Mouse (Mus musculus) CH12.LX (cell line): Measurements from ENCODE around the gene Tmem168. TPM values are rescaled to one million over a fixed set of nuclear protein-coding genes. Genes with fewer than 3 reads are reported as not detected.

Experiments used
- DNase-seq: peaks from one replicate; pipeline ENCODE4 v3.0.0-alpha.2; 2013; ENCODE audit errors: extremely low read depth
- H3K27ac ChIP-seq: 2 replicates; pipeline ENCODE4 v1.5.1; 2012; ENCODE audit warnings: low read depth, mild to moderate bottlenecking, control low read depth, moderate library complexity; ENCODE audit not compliant: insufficient read depth
- H3K27me3 ChIP-seq: replicated peaks from 2 replicates; pipeline ENCODE3; 2012; ENCODE audit warnings: inconsistent platforms
- H3K36me3 ChIP-seq, 2 experiments: replicated peaks in 1 of 2; 2 replicates each; pipeline versions ENCODE3 to v1.6.1; 2012; ENCODE audit warnings: inconsistent platforms in 1 of 2, low read length in 1 of 2, mild to moderate bottlenecking in 1 of 2, mixed read lengths in 1 of 2, moderate library complexity in 1 of 2; ENCODE audit not compliant: control insufficient read depth in 1 of 2, insufficient read depth in 1 of 2
- H3K4me1 ChIP-seq, 2 experiments: 2 replicates each; pipeline ENCODE4 v1.6.1; 2012; ENCODE audit warnings: inconsistent platforms in 1 of 2, moderate library complexity in 1 of 2; ENCODE audit not compliant: insufficient read depth in 2 of 2, control insufficient read depth in 1 of 2
- H3K4me2 ChIP-seq: 2 replicates; pipeline ENCODE4 v1.6.1; 2012; ENCODE audit warnings: low read depth, mild to moderate bottlenecking, control low read depth; ENCODE audit not compliant: poor library complexity, insufficient read depth, severe bottlenecking
- H3K4me3 ChIP-seq, 3 experiments: fragments of 150-350 bp in 1 of 3; sonication (generic) in 1 of 3; replicated peaks in 1 of 3; 2 replicates each; pipeline versions ENCODE3 to v1.5.1; 2011 to 2012; ENCODE audit warnings: low read depth in 2 of 3, low read length in 2 of 3, mild to moderate bottlenecking in 2 of 3, moderate library complexity in 2 of 3, control low read depth in 1 of 3, improper control_type of control experiment in 1 of 3, inconsistent platforms in 1 of 3, mixed read lengths in 1 of 3; ENCODE audit not compliant: poor library complexity in 1 of 3
- H3K79me2 ChIP-seq: replicated peaks from 2 replicates; pipeline ENCODE4 v1.6.1; 2012; ENCODE audit warnings: mild to moderate bottlenecking, moderate library complexity; ENCODE audit not compliant: control insufficient read depth, poor library complexity, insufficient read depth, severe bottlenecking; ENCODE audit errors: extremely low read depth
- H3K9ac ChIP-seq: 2 replicates; pipeline ENCODE4 v1.6.1; 2012; ENCODE audit warnings: low read depth, mild to moderate bottlenecking, control low read depth, moderate library complexity; ENCODE audit not compliant: insufficient read depth
- H3K9me3 ChIP-seq: replicated peaks from 2 replicates; pipeline ENCODE3; 2012; ENCODE audit warnings: low read length, inconsistent platforms, mixed read lengths
- BHLHE40 ChIP-seq: IDR thresholded peaks from 2 replicates; pipeline ENCODE4 v1.6.1; 2011; ENCODE audit warnings: mild to moderate bottlenecking, low read depth, low read length, improper control_type of control experiment
- CHD1 ChIP-seq: IDR thresholded peaks from 2 replicates; pipeline ENCODE4 v1.6.1; 2012; ENCODE audit warnings: low read depth, low read length, improper control_type of control experiment, inconsistent platforms
- E2F4 ChIP-seq: IDR thresholded peaks from 2 replicates; pipeline ENCODE4 v1.6.1; 2011; ENCODE audit warnings: low read depth, low read length, improper control_type of control experiment; ENCODE audit not compliant: insufficient replicate concordance
- ELF1 ChIP-seq: IDR thresholded peaks from 2 replicates; pipeline ENCODE4 v1.6.1; 2014; ENCODE audit warnings: low read depth, mild to moderate bottlenecking, inconsistent platforms, low read length, improper control_type of control experiment
- EP300 ChIP-seq: IDR thresholded peaks from 2 replicates; pipeline ENCODE4 v1.6.1; 2011; ENCODE audit warnings: low read length, improper control_type of control experiment
- ETS1 ChIP-seq: conservative IDR thresholded peaks from 2 replicates; pipeline ENCODE4 v1.6.1; 2012; ENCODE audit warnings: low read depth, mild to moderate bottlenecking, inconsistent platforms, low read length, improper control_type of control experiment, moderate library complexity
- IRF4 ChIP-seq: IDR thresholded peaks from 2 replicates; pipeline ENCODE4 v1.6.1; 2014; ENCODE audit warnings: low read depth, mild to moderate bottlenecking, inconsistent platforms, low read length, improper control_type of control experiment
- JUN ChIP-seq: IDR thresholded peaks from 2 replicates; pipeline ENCODE4 v1.6.1; 2011; ENCODE audit warnings: low read depth, mild to moderate bottlenecking, low read length, improper control_type of control experiment, moderate library complexity; ENCODE audit not compliant: insufficient read depth
- JUND ChIP-seq: conservative IDR thresholded peaks from 2 replicates; pipeline ENCODE4 v1.6.1; 2011; ENCODE audit warnings: low read depth, low read length, improper control_type of control experiment
- MEF2A ChIP-seq: IDR thresholded peaks from 2 replicates; pipeline ENCODE4 v1.6.1; 2014; ENCODE audit warnings: low read depth, mild to moderate bottlenecking, inconsistent platforms, low read length, improper control_type of control experiment, borderline replicate concordance
- MXI1 ChIP-seq: IDR thresholded peaks from 2 replicates; pipeline ENCODE4 v1.6.1; 2011; ENCODE audit warnings: mild to moderate bottlenecking, low read depth, low read length, improper control_type of control experiment
- MYC ChIP-seq: IDR thresholded peaks from 2 replicates; pipeline ENCODE4 v1.6.1; 2011; ENCODE audit warnings: low read depth, mild to moderate bottlenecking, improper control_type of control experiment, low read length
- POLR2A ChIP-seq: IDR thresholded peaks from 2 replicates; pipeline ENCODE4 v1.6.1; 2011; ENCODE audit warnings: low read depth, mild to moderate bottlenecking, improper control_type of control experiment, low read length
- POLR2AphosphoS2 ChIP-seq: IDR thresholded peaks from 2 replicates; pipeline ENCODE4 v1.6.1; 2011; ENCODE audit warnings: low read depth, low read length, improper control_type of control experiment
- RCOR1 ChIP-seq: conservative IDR thresholded peaks from 2 replicates; pipeline ENCODE4 v1.6.1; 2012; ENCODE audit warnings: low read depth, mild to moderate bottlenecking, inconsistent platforms, low read length, improper control_type of control experiment
- SIN3A ChIP-seq: IDR thresholded peaks from 2 replicates; pipeline ENCODE4 v1.6.1; 2012; ENCODE audit warnings: low read length, improper control_type of control experiment, inconsistent platforms
- SMC3 ChIP-seq: IDR thresholded peaks from 2 replicates; pipeline ENCODE4 v1.6.1; 2011; ENCODE audit warnings: low read depth, low read length, improper control_type of control experiment
- TBP ChIP-seq: conservative IDR thresholded peaks from 2 replicates; pipeline ENCODE4 v1.6.1; 2011; ENCODE audit warnings: low read depth, low read length, improper control_type of control experiment
- TCF12 ChIP-seq: IDR thresholded peaks from 2 replicates; pipeline ENCODE4 v1.6.1; 2014; ENCODE audit warnings: low read depth, mild to moderate bottlenecking, inconsistent platforms, low read length, improper control_type of control experiment
- USF1 ChIP-seq: IDR thresholded peaks from 2 replicates; pipeline ENCODE4 v1.6.1; 2014; ENCODE audit warnings: low read depth, mild to moderate bottlenecking, inconsistent platforms, low read length, improper control_type of control experiment
- ZC3H11A ChIP-seq: IDR thresholded peaks from 2 replicates; pipeline ENCODE4 v1.6.1; 2012; ENCODE audit warnings: low read depth, mild to moderate bottlenecking, inconsistent platforms, low read length, improper control_type of control experiment
- dilution Hi-C: fragments of 300-500 bp; cut with MboI; formaldehyde crosslinking; loops from 2 replicates; pipeline ENCODE4 v1.14.3; 2020; ENCODE audit warnings: low sequenced_read_pairs; ENCODE audit not compliant: extremely low pct_unique_long_range_greater_than_20kb, extremely low pct_ligation_motif_present
- in situ Hi-C: fragments of 300-500 bp; cut with MboI; formaldehyde crosslinking; loops from 3 replicates; pipeline ENCODE4 v1.14.3; 2019; ENCODE audit warnings: low sequenced_read_pairs, low pct_ligation_motif_present, low pct_unique_long_range_greater_than_20kb, mixed read lengths
- polyA plus RNA-seq: library from polyadenylated mRNA; unstranded; fragments of >175 nt; gene quantifications from 2 replicates; pipeline ENCODE4 v1.2.1, GENCODE M21; 2012; ENCODE audit warnings: low read depth; ENCODE audit not compliant: insufficient read length
- total RNA-seq, 2 experiments: library from RNA; depleted of rRNA; stranded (reverse); fragments of 300-350 nt in 1 of 2; fragments of >200 nt in 1 of 2; gene quantifications; 2 replicates each; pipeline ENCODE4 v1.2.3; 2012 to 2014

Gene Tmem168
- total and polyA plus RNA-seq, 3 experiments = 30.0 to 57.4 (median 35.5) TPM

- Histone ChIP-seq H3K79me2 (peaks cover 70% of the 10 kb centered on the region), H3K27ac (no peak overlapping the region), H3K4me2 (peak overlapping the region; percentile 61), H3K4me1 (peaks cover 3 to 61% of the 10 kb centered on the region in 2 experiments), H3K4me3 (no peak overlapping the region), H3K9ac (no peak overlapping the region), H3K27me3 (no peaks in the 10 kb centered on the region), H3K36me3 (peaks cover 5 to 9% of the 10 kb centered on the region in 2 experiments), H3K9me3 (no peaks in the 10 kb centered on the region)
- DNase-seq = peak; percentile 79
- in situ Hi-C loops = no loop called here
- dilution Hi-C loops = no loop called here
- no peak for TF ChIP-seq TCF12
- no peak for TF ChIP-seq E2F4
- 0 out of 2 replicates have a peak, but pooled peaks have one; percentile 17 for TF ChIP-seq MEF2A
- TF ChIP-seq IRF4 = peak; percentile 29; the same call in 1 of the 2 replicates
- TF ChIP-seq BHLHE40 = peak; percentile 62; the same call in 1 of the 2 replicates
- TF ChIP-seq ZC3H11A = no peak
- TF ChIP-seq EP300 = peak; percentile 59
- TF ChIP-seq JUND = peak; percentile 18; the same call in 1 of the 2 replicates
- no peak for TF ChIP-seq SMC3
- 0 out of 2 replicates have a peak, but pooled peaks have one; percentile 50 for TF ChIP-seq MXI1
- TF ChIP-seq JUN = peak; percentile 50; the same call in 1 of the 2 replicates
- TF ChIP-seq RCOR1 = no peak
Measured at GRCm38 (mm10) chr6:13603134-13603533, 4.8 kb downstream of the Tmem168 start.

DNA sequence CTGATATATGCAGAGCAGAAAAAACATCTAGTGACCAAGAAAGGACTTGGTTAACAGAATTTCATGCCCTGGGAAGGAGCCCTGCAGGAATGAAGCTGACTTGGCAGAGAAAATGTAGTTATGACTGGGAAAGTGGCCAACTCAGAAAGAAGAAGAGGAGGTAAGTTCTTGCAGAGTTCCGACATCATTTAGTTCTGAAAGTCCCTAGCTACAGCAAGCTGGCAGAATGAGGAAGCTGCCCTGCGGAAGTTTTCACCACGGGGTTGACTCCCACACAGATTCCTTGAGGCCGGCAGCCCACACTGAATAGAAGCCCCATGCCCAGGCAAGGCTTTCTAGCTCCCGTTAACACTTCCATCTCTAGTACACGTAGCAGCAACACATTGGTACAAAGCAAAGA, 6.3 kb downstream of the Tmem168 start:
- Histone ChIP-seq H3K4me3 (peak overlapping the region; percentile 21 to 53 (median 33)), H3K79me2 (peaks cover 70% of the 10 kb centered on the region), H3K4me1 (peaks cover 6 to 72% of the 10 kb centered on the region in 2 experiments), H3K9me3 (no peaks in the 10 kb centered on the region), H3K27ac (peak overlapping the region; percentile 73), H3K36me3 (peaks cover 5 to 9% of the 10 kb centered on the region in 2 experiments), H3K4me2 (peak overlapping the region; percentile 98), H3K9ac (peak overlapping the region; percentile 84), H3K27me3 (no peaks in the 10 kb centered on the region)
- in situ Hi-C loops (no loop called here), dilution Hi-C loops (no loop called here)
- TF ChIP-seq MYC (peak; percentile 57; the same call in 1 of the 2 replicates), EP300 (peak; percentile 69), JUND (0 out of 2 replicates have a peak, but pooled peaks have one; percentile 24), USF1 (no peak), POLR2A (peak; percentile 30; the same call in 1 of the 2 replicates), ELF1 (peak; percentile 70), SIN3A (peak; percentile 48; the same call in 1 of the 2 replicates), IRF4 (peak; percentile 56; the same call in 1 of the 2 replicates), ETS1 (0 out of 2 replicates have a peak, but pooled peaks have one; percentile 11), E2F4 (no peak), POLR2AphosphoS2 (no peak), TBP (peak; percentile 70; the same call in 1 of the 2 replicates), CHD1 (0 out of 2 replicates have a peak, but pooled peaks have one; percentile 8)
- DNase-seq = peak; percentile 78
